Mouse (Mus musculus) bone marrow macrophage, adult 2 months (primary cell): ENCODE data around the gene Tmem212. TPM values are rescaled to one million over a fixed set of nuclear protein-coding genes. Genes with fewer than 3 reads are reported as not detected.
A peak's percentile ranks its signal among the peaks of the same experiment; 100 is the strongest.

Experiments
- H3K27ac ChIP-seq: 2 replicates; pipeline ENCODE4 v1.5.1; 2012; ENCODE audit warnings: low read depth, low read length; ENCODE audit not compliant: insufficient read depth
- H3K4me1 ChIP-seq: 2 replicates; pipeline ENCODE4 v1.6.1; 2012; ENCODE audit warnings: low read length; ENCODE audit not compliant: control insufficient read depth, insufficient read depth
- H3K4me3 ChIP-seq: 2 replicates; pipeline ENCODE4 v1.5.1; 2012; ENCODE audit warnings: mild to moderate bottlenecking, low read length, moderate library complexity; ENCODE audit not compliant: insufficient read depth
- CTCF ChIP-seq: IDR thresholded peaks from 2 replicates; pipeline ENCODE4 v1.5.1; 2012; ENCODE audit warnings: low read depth, mild to moderate bottlenecking, low read length, moderate library complexity
- POLR2A ChIP-seq: IDR thresholded peaks from 2 replicates; pipeline ENCODE4 v1.6.1; 2012; ENCODE audit warnings: mild to moderate bottlenecking, low read depth, low read length, borderline replicate concordance
- polyA plus RNA-seq: library from polyadenylated mRNA; stranded (reverse); fragments of >200 nt; gene quantifications from 2 replicates; pipeline ENCODE4 v1.2.4, GENCODE M21; 2012; ENCODE audit not compliant: missing spikeins, insufficient read depth, insufficient read length

Gene Tmem212
- polyA plus RNA-seq, 1 experiment = not detected

GRCm38 (mm10) chr3:27871371-27871770 is 24.8 kb downstream of the Tmem212 start:
- H3K4me1 ChIP-seq = no peaks in the 10 kb centered on the region
- no peak overlapping the region for H3K27ac ChIP-seq
- H3K4me3 ChIP-seq = no peak overlapping the region
- no peak for TF ChIP-seq POLR2A

GRCm38 (mm10) chr3:27868681-27869080 is 27.5 kb downstream of the Tmem212 start:
- Histone ChIP-seq H3K4me3 (no peak overlapping the region), H3K4me1 (peaks cover 3% of the 10 kb centered on the region), H3K27ac (no peak overlapping the region)
- TF ChIP-seq POLR2A = no peak
- TF ChIP-seq CTCF = no peak

- H3K4me1 ChIP-seq = peaks cover 7% of the 10 kb centered on the region
- TF ChIP-seq POLR2A (no peak), CTCF (no peak)
- H3K4me3 ChIP-seq = no peak overlapping the region
- no peak overlapping the region for H3K27ac ChIP-seq
Measured at GRCm38 (mm10) chr3:27867731-27868130, 28.4 kb downstream of the Tmem212 start.

GRCm38 (mm10) chr3:27862821-27863740 is 33.1 kb downstream of the Tmem212 start:
- Histone ChIP-seq H3K4me3 (peak overlapping the region; percentile 50), H3K4me1 (peaks cover 20% of the 10 kb centered on the region), H3K27ac (peak overlapping the region; percentile 20; the same call in 1 of the 2 replicates)
- TF ChIP-seq CTCF = no peak
- TF ChIP-seq POLR2A = no peak

GRCm38 (mm10) chr3:27861601-27862000 is 34.6 kb downstream of the Tmem212 start:
- peaks cover 20% of the 10 kb centered on the region for H3K4me1 ChIP-seq
- H3K27ac ChIP-seq = no peak overlapping the region
- H3K4me3 ChIP-seq = no peak overlapping the region
- TF ChIP-seq CTCF (no peak), POLR2A (no peak)

- no peak overlapping the region for H3K4me3 ChIP-seq
- H3K27ac ChIP-seq = no peak overlapping the region
- no peak for TF ChIP-seq CTCF
- TF ChIP-seq POLR2A = no peak
- peaks cover 20% of the 10 kb centered on the region for H3K4me1 ChIP-seq
Measured at GRCm38 (mm10) chr3:27861086-27861485, 35.1 kb downstream of the Tmem212 start.

GRCm38 (mm10) chr3:27859161-27859561 is 37.0 kb downstream of the Tmem212 start:
- no peak overlapping the region for H3K27ac ChIP-seq
- TF ChIP-seq POLR2A (no peak), CTCF (no peak)
- H3K4me1 ChIP-seq = peaks cover 20% of the 10 kb centered on the region
- H3K4me3 ChIP-seq = no peak overlapping the region; the same call in 1 of the 2 replicates

GRCm38 (mm10) chr3:27858441-27859115 is 37.6 kb downstream of the Tmem212 start:
- no peak for TF ChIP-seq POLR2A
- no peak overlapping the region for H3K27ac ChIP-seq
- H3K4me3 ChIP-seq = no peak overlapping the region
- peaks cover 16% of the 10 kb centered on the region for H3K4me1 ChIP-seq

GRCm38 (mm10) chr3:27856288-27856687 is 39.9 kb downstream of the Tmem212 start:
- H3K4me1 ChIP-seq = peaks cover 5% of the 10 kb centered on the region; the same call in 1 of the 2 replicates
- H3K4me3 ChIP-seq = no peak overlapping the region
- TF ChIP-seq POLR2A = no peak
- no peak for TF ChIP-seq CTCF
- no peak overlapping the region for H3K27ac ChIP-seq

GRCm38 (mm10) chr3:27854431-27855180 is 41.6 kb downstream of the Tmem212 start:
- Histone ChIP-seq H3K27ac (no peak overlapping the region), H3K4me3 (no peak overlapping the region), H3K4me1 (peaks cover 5% of the 10 kb centered on the region; the same call in 1 of the 2 replicates)
- TF ChIP-seq CTCF = no peak
- no peak for TF ChIP-seq POLR2A
